Mouse (Mus musculus): Measurements from ENCODE around the gene Syt2.

The Syt2 gene

GRCm38 (mm10) chr1:134671234-134672070 is 25.0 kb downstream of the Syt2 start:
- no peak for DNase-seq (ENCODE audit: low read depth, low spot score)
- Histone ChIP-seq H3K36me3 (ENCODE audit: control insufficient read depth, insufficient read depth, low read length, poor library complexity, severe bottlenecking) (no peaks in the 10 kb centered on the region), H3K27me3 (ENCODE audit: control insufficient read depth, insufficient read depth, low read length, poor library complexity, severe bottlenecking) (no peaks in the 10 kb centered on the region)

GRCm38 (mm10) chr1:134674312-134674711 is 27.8 kb downstream of the Syt2 start:
- Histone ChIP-seq H3K36me3 (ENCODE audit: control insufficient read depth, insufficient read depth, low read length, poor library complexity, severe bottlenecking) (no peaks in the 10 kb centered on the region), H3K27me3 (ENCODE audit: control insufficient read depth, insufficient read depth, low read length, poor library complexity, severe bottlenecking) (no peaks in the 10 kb centered on the region)
- DNase-seq (ENCODE audit: low read depth, low spot score), result peak; percentile 65

- Histone ChIP-seq H3K27me3 (ENCODE audit: control insufficient read depth, insufficient read depth, low read length, poor library complexity, severe bottlenecking) (peaks cover 2% of the 10 kb centered on the region; the same call in 1 of the 2 replicates), H3K36me3 (ENCODE audit: control insufficient read depth, insufficient read depth, low read length, poor library complexity, severe bottlenecking) (no peaks in the 10 kb centered on the region)
- peak; percentile 89 for DNase-seq (ENCODE audit: low read depth, low spot score)
These were observed 33.0 kb downstream of the Syt2 start for GRCm38 (mm10) chr1:134679445-134679844.

- no peak for DNase-seq (ENCODE audit: low read depth, low spot score)
- H3K36me3 ChIP-seq (ENCODE audit: control insufficient read depth, insufficient read depth, low read length, poor library complexity, severe bottlenecking), result no peaks in the 10 kb centered on the region
- peaks cover 2% of the 10 kb centered on the region; the same call in 1 of the 2 replicates for H3K27me3 ChIP-seq (ENCODE audit: control insufficient read depth, insufficient read depth, low read length, poor library complexity, severe bottlenecking)
These were observed 34.1 kb downstream of the Syt2 start for GRCm38 (mm10) chr1:134680617-134681016.

- peaks cover 2% of the 10 kb centered on the region; the same call in 1 of the 2 replicates for H3K27me3 ChIP-seq (ENCODE audit: control insufficient read depth, insufficient read depth, low read length, poor library complexity, severe bottlenecking)
- H3K36me3 ChIP-seq (ENCODE audit: control insufficient read depth, insufficient read depth, low read length, poor library complexity, severe bottlenecking), result no peaks in the 10 kb centered on the region
These were observed 36.0 kb downstream of the Syt2 start for GRCm38 (mm10) chr1:134682460-134682859.

GRCm38 (mm10) chr1:134686834-134687421 is 40.5 kb downstream of the Syt2 start:
- DNase-seq (ENCODE audit: low read depth, low spot score), result no peak
- no peaks in the 10 kb centered on the region for H3K36me3 ChIP-seq (ENCODE audit: control insufficient read depth, insufficient read depth, low read length, poor library complexity, severe bottlenecking)
- H3K27me3 ChIP-seq (ENCODE audit: control insufficient read depth, insufficient read depth, low read length, poor library complexity, severe bottlenecking), result no peaks in the 10 kb centered on the region

More at GRCm38 (mm10) chr1:134682460-134682859, 36.0 kb downstream of the Syt2 start:
- no peak for DNase-seq (ENCODE audit: low read depth, low spot score)

- Histone ChIP-seq H3K27me3 (ENCODE audit: control insufficient read depth, insufficient read depth, low read length, poor library complexity, severe bottlenecking) (no peaks in the 10 kb centered on the region), H3K36me3 (ENCODE audit: control insufficient read depth, insufficient read depth, low read length, poor library complexity, severe bottlenecking) (no peaks in the 10 kb centered on the region)
- DNase-seq (ENCODE audit: low read depth, low spot score), result no peak
These were observed 49.8 kb downstream of the Syt2 start for GRCm38 (mm10) chr1:134696302-134696701.

- no peak for DNase-seq (ENCODE audit: low read depth, low spot score)
- no peaks in the 10 kb centered on the region for H3K27me3 ChIP-seq (ENCODE audit: control insufficient read depth, insufficient read depth, low read length, poor library complexity, severe bottlenecking)
- H3K36me3 ChIP-seq (ENCODE audit: control insufficient read depth, insufficient read depth, low read length, poor library complexity, severe bottlenecking), result no peaks in the 10 kb centered on the region
These were observed 50.6 kb downstream of the Syt2 start for GRCm38 (mm10) chr1:134697073-134697472.

GRCm38 (mm10) chr1:134697522-134698250 is 51.2 kb downstream of the Syt2 start:
- no peaks in the 10 kb centered on the region for H3K36me3 ChIP-seq (ENCODE audit: control insufficient read depth, insufficient read depth, low read length, poor library complexity, severe bottlenecking)
- DNase-seq (ENCODE audit: low read depth, low spot score), result no peak
- no peaks in the 10 kb centered on the region for H3K27me3 ChIP-seq (ENCODE audit: control insufficient read depth, insufficient read depth, low read length, poor library complexity, severe bottlenecking)

GRCm38 (mm10) chr1:134698486-134698885 is 52.0 kb downstream of the Syt2 start:
- Histone ChIP-seq H3K27me3 (ENCODE audit: control insufficient read depth, insufficient read depth, low read length, poor library complexity, severe bottlenecking) (no peaks in the 10 kb centered on the region), H3K36me3 (ENCODE audit: control insufficient read depth, insufficient read depth, low read length, poor library complexity, severe bottlenecking) (no peaks in the 10 kb centered on the region)
- no peak for DNase-seq (ENCODE audit: low read depth, low spot score)

- Histone ChIP-seq H3K27me3 (ENCODE audit: control insufficient read depth, insufficient read depth, low read length, poor library complexity, severe bottlenecking) (no peaks in the 10 kb centered on the region), H3K36me3 (ENCODE audit: control insufficient read depth, insufficient read depth, low read length, poor library complexity, severe bottlenecking) (no peaks in the 10 kb centered on the region)
- no peak for DNase-seq (ENCODE audit: low read depth, low spot score)
These were observed 52.9 kb downstream of the Syt2 start for GRCm38 (mm10) chr1:134699390-134699789.

GRCm38 (mm10) chr1:134700151-134700550 is 53.7 kb downstream of the Syt2 start:
- H3K36me3 ChIP-seq (ENCODE audit: control insufficient read depth, insufficient read depth, low read length, poor library complexity, severe bottlenecking), result no peaks in the 10 kb centered on the region
- DNase-seq (ENCODE audit: low read depth, low spot score), result no peak
- no peaks in the 10 kb centered on the region for H3K27me3 ChIP-seq (ENCODE audit: control insufficient read depth, insufficient read depth, low read length, poor library complexity, severe bottlenecking)

- H3K27me3 ChIP-seq (ENCODE audit: control insufficient read depth, insufficient read depth, low read length, poor library complexity, severe bottlenecking), result no peaks in the 10 kb centered on the region
- no peaks in the 10 kb centered on the region for H3K36me3 ChIP-seq (ENCODE audit: control insufficient read depth, insufficient read depth, low read length, poor library complexity, severe bottlenecking)
- DNase-seq (ENCODE audit: low read depth, low spot score), result no peak
These were observed 54.2 kb downstream of the Syt2 start for GRCm38 (mm10) chr1:134700634-134701033.

GRCm38 (mm10) chr1:134701191-134701590 is 54.7 kb downstream of the Syt2 start:
- no peaks in the 10 kb centered on the region for H3K36me3 ChIP-seq (ENCODE audit: control insufficient read depth, insufficient read depth, low read length, poor library complexity, severe bottlenecking)
- H3K27me3 ChIP-seq (ENCODE audit: control insufficient read depth, insufficient read depth, low read length, poor library complexity, severe bottlenecking), result no peaks in the 10 kb centered on the region
- DNase-seq (ENCODE audit: low read depth, low spot score), result no peak

GRCm38 (mm10) chr1:134703232-134703631 is 56.8 kb downstream of the Syt2 start:
- no peak for DNase-seq (ENCODE audit: low read depth, low spot score)
- Histone ChIP-seq H3K27me3 (ENCODE audit: control insufficient read depth, insufficient read depth, low read length, poor library complexity, severe bottlenecking) (no peaks in the 10 kb centered on the region), H3K36me3 (ENCODE audit: control insufficient read depth, insufficient read depth, low read length, poor library complexity, severe bottlenecking) (no peaks in the 10 kb centered on the region)
